Mouse (Mus musculus): ENCODE measurements at regions not wholly inside any gene's neighbourhood (a gene's known extent, or its start where the extent isn't known, plus 50 kb on each side); places are given as distances from the start of the nearest gene placed in this dataset.

- peak in 1 of 2 experiments; percentile 16 for DNase-seq (ENCODE audit: low spot score in 2 of 2)
These were observed 235.8 kb upstream of the Tmtc4 start for GRCm38 (mm10) chr14:123219590-123219989.

- DNase-seq (ENCODE audit: low spot score in 2 of 2): no peak
These were observed 226.4 kb upstream of the Tmtc4 start for GRCm38 (mm10) chr14:123210241-123210640.

GRCm38 (mm10) chr14:123202848-123203247 lies 219.0 kb upstream of the Tmtc4 start:
- DNase-seq (ENCODE audit: low spot score in 2 of 2): no peak

GRCm38 (mm10) chr14:123202313-123202712 lies 218.5 kb upstream of the Tmtc4 start:
- no peak for DNase-seq (ENCODE audit: low spot score in 2 of 2)

- peak; percentile 84 to 86 for DNase-seq (ENCODE audit: low spot score in 2 of 2)
These were observed 217.8 kb upstream of the Tmtc4 start for GRCm38 (mm10) chr14:123201426-123202274.

- DNase-seq (ENCODE audit: low spot score in 2 of 2): no peak
These were observed 215.3 kb upstream of the Tmtc4 start for GRCm38 (mm10) chr14:123199111-123199510.

- DNase-seq (ENCODE audit: low spot score in 2 of 2): no peak
These were observed 208.7 kb upstream of the Tmtc4 start for GRCm38 (mm10) chr14:123192574-123192973.

GRCm38 (mm10) chr14:123190729-123191128 lies 206.9 kb upstream of the Tmtc4 start:
- DNase-seq (ENCODE audit: low spot score in 2 of 2): no peak

GRCm38 (mm10) chr14:123187270-123188058 lies 203.6 kb upstream of the Tmtc4 start:
- DNase-seq (ENCODE audit: low spot score in 2 of 2): no peak

GRCm38 (mm10) chr14:123173183-123173582 lies 189.3 kb upstream of the Tmtc4 start:
- DNase-seq (ENCODE audit: low spot score in 2 of 2): no peak

GRCm38 (mm10) chr14:123171865-123172264 lies 188.0 kb upstream of the Tmtc4 start:
- DNase-seq (ENCODE audit: low spot score in 2 of 2): no peak

GRCm38 (mm10) chr14:123163842-123164241 lies 180.0 kb upstream of the Tmtc4 start:
- no peak for DNase-seq (ENCODE audit: low spot score in 2 of 2)

GRCm38 (mm10) chr14:123143489-123144046 lies 159.7 kb upstream of the Tmtc4 start:
- DNase-seq (ENCODE audit: low spot score in 2 of 2): no peak

GRCm38 (mm10) chr14:123138743-123139705 lies 155.2 kb upstream of the Tmtc4 start:
- DNase-seq (ENCODE audit: low spot score in 2 of 2): peak; percentile 28 to 37

GRCm38 (mm10) chr14:123133979-123134378 lies 150.1 kb upstream of the Tmtc4 start:
- DNase-seq (ENCODE audit: low spot score in 2 of 2): no peak

GRCm38 (mm10) chr14:123120361-123120760 lies 136.5 kb upstream of the Tmtc4 start:
- no peak for DNase-seq (ENCODE audit: low spot score in 2 of 2)

- no peak for DNase-seq (ENCODE audit: low spot score in 2 of 2)
These were observed 132.5 kb upstream of the Tmtc4 start for GRCm38 (mm10) chr14:123116337-123116736.

- DNase-seq (ENCODE audit: low spot score in 2 of 2): no peak
These were observed 126.7 kb upstream of the Tmtc4 start for GRCm38 (mm10) chr14:123110533-123110932.

- DNase-seq (ENCODE audit: low spot score in 2 of 2): no peak
These were observed 116.5 kb upstream of the Tmtc4 start for GRCm38 (mm10) chr14:123100371-123100770.

- no peak for DNase-seq (ENCODE audit: low spot score in 2 of 2)
These were observed 112.3 kb upstream of the Tmtc4 start for GRCm38 (mm10) chr14:123096086-123096485.

GRCm38 (mm10) chr14:123082065-123082464 lies 98.2 kb upstream of the Tmtc4 start:
- no peak for DNase-seq (ENCODE audit: low spot score in 2 of 2)

All from layer of hippocampus, postnatal 10 days (tissue).